Mouse (Mus musculus) olfactory bulb, adult 2 months (tissue): ENCODE measurements around the gene Rnf146.

ENCODE experiments used
- CTCF ChIP-seq: fragments of 200-500 bp; IDR thresholded peaks from 2 replicates; pipeline ENCODE4 v1.5.1; 2012; ENCODE audit warnings: low read depth, mild to moderate bottlenecking, low read length, moderate library complexity; ENCODE audit not compliant: insufficient read depth
- POLR2A ChIP-seq: fragments of 200-500 bp; IDR thresholded peaks from 2 replicates; pipeline ENCODE4 v1.6.1; 2012; ENCODE audit warnings: mild to moderate bottlenecking, low read depth, low read length, moderate library complexity; ENCODE audit not compliant: insufficient read depth

DNA sequence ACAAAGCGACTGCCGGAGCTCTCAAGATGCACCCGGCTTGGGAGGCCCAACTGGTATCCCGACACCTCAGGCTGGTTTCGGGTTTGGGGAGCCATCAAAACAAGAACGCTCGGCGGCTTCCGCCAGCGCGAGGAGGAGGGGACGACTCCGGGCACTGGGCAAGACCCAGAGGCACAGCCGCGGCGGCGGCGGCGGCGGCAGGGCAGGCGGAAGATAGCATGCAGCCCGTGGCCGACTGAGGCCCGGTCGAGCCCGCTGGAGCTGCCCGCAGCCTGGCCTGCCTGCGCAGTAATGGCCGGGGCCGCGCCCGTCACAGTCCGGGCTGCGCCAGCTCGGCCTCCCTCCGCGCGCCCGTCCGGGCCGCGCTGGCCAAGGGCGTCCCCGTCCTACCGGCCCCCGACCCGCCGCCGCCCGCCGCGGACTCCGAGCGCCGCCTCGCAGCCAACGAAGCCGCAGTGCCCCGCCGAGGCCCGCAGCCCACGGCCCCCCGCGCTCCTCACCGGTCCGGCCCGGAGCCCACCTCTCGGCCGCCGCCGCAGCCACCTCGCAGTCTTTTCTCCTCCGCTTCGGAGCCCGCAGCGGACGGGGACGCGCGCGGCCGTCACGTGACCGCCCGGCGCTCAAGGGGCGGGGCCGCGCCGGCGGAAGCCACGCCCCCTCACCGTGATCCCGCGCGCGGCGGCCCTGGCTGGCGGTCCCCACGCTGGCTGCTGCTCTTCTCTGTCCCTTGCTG is 612 bp downstream of the Rnf146 start:
- TF ChIP-seq POLR2A, result peak; percentile 98
- no peak for TF ChIP-seq CTCF
